Mouse (Mus musculus) liver, embryonic 14.5 days (tissue): Measurements from ENCODE around the gene Cntn5.

Experiments used
- CTCF ChIP-seq: IDR thresholded peaks from 2 replicates; pipeline ENCODE4 v1.5.1; 2016; ENCODE audit warnings: antibody characterized with exemption, low read depth, control low read depth
- EP300 ChIP-seq: IDR thresholded peaks from 2 replicates; pipeline ENCODE4 v1.6.1; 2016; ENCODE audit warnings: antibody characterized with exemption, low read depth

DNA sequence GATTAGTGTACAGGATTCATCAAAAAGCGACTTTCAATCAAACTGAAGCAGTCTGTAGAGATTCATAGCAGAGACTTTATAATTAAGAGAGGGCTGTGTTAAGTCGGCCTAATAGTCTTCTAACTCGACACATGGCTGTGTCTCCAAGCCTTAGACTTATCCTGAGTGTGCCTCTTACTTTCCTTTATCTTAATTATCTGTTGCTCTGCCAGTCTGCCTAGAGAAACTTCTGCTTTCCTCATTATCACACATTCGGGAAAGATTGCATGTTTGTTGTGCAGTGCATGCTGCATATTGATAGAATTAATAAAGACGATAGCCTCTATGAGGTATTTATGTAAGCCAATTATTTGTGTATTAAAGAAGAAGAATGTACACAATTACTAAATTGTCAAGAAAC lies 375.9 kb downstream of the Cntn5 start:
- no peak for TF ChIP-seq CTCF
- TF ChIP-seq EP300, result no peak
